In the genomic region with DNA sequence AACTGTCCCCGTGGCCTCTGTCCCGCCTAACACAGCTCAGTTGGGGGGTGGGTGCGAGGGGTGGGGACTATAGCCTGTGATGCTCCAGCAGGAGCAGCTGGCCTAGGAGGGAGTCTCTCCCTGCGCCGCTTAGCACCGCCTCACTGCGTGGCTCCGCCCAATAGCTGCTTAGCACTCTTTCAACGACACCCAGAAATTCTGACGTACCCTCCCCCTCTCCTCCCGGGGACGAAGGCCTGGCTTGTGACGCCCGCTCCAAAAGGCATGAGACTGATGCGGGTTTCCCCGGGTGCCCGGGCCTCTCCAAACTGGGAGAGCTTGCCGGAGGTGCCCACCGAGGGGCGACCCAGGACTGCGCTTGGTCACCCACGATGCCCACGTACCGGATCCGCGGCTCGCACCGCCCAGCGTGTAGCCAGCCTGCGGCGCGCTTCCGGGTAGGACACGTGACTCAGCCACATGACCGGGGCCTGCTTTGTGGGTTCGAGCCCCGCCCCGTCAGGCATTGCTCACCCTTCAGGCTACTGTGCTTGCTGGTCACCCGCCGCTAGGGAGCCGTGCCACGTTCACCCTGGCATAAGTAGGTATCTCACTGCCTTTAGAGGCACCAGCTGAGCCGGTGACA, we compare ENCODE assay signal across 8 mouse cellular contexts. TPM values are rescaled to one million over a fixed set of nuclear protein-coding genes. Genes with fewer than 3 reads are reported as not detected.
DNase-seq lines count a peak whose midpoint lies in the region; ATAC-seq and TF ChIP-seq lines count a peak whose summit lies in the region.

A gene (minus strand): TSS at position 448 of the 625 bp plus-strand sequence.

- peak within 1 kb of the TSS; percentile 93 for H3K27ac ChIP-seq in hindbrain, embryonic 14.5 days

- H3K36me3 ChIP-seq in hindbrain, embryonic 14.5 days (replicated peaks; ENCODE audit: control insufficient read depth, insufficient read depth), result no peaks in the 10 kb centered on the region

- H3K4me2 ChIP-seq in hindbrain, embryonic 14.5 days (replicated peaks), result peak within 1 kb of the TSS; percentile 70

- in situ Hi-C loops in Patski (cut with MboI; ENCODE audit: low pct_unique_long_range_greater_than_20kb), result loop anchor here (10.0 to 25.0 kb wide), 2 partner anchors 195 to 833 kb away; a partner anchor contains a TSS

- WGBS in hindbrain, embryonic 14.5 days, result under 1% methylated on average over 43 of the region's 43 CpGs

- no peak for DNase-seq in Patski (ENCODE audit: low read depth, low spot score)
- DNase-seq in cerebellum, postnatal 14 days, result peak; percentile 86 to 87
- peak; percentile 79 to 81 for DNase-seq in frontal cortex, postnatal 25 days (ENCODE audit: low spot score in 2 of 2)
- peak; percentile 88 for DNase-seq in hindbrain, embryonic 14.5 days (ENCODE audit: low spot score)
- DNase-seq in layer of hippocampus, postnatal 36 days, result peak; percentile 91 to 92
- peak; percentile 92 for DNase-seq in lung, postnatal 36 days
- DNase-seq in retina, postnatal 1 day, result peak; percentile 94
- peak; percentile 86 to 93 for DNase-seq in urinary bladder, adult 18-20 months (ENCODE audit: low spot score in 2 of 2)

- CTCF ChIA-PET in Patski (lab: Charles Lee), result interaction anchor here (1.0 to 1.1 kb wide), 3 partner anchors 9 to 15 kb away, joined by 3 to 5 read pairs (median 3); no protein-coding TSS in a partner anchor

- H3K27me3 ChIP-seq in Patski, result no peaks in the 10 kb centered on the region
- no peaks in the 10 kb centered on the region for H3K27me3 ChIP-seq in hindbrain, embryonic 14.5 days (ENCODE audit: control insufficient read depth, insufficient read depth, low read length)

- H3K4me3 ChIP-seq in hindbrain, embryonic 14.5 days (replicated peaks; ENCODE audit: low read length), result peak within 1 kb of the TSS; percentile 59

- peak; percentile 61 for TF ChIP-seq CTCF in Patski (IDR thresholded peaks at IDR 0.05)

- no peaks in the 10 kb centered on the region for H3K9me3 ChIP-seq in hindbrain, embryonic 14.5 days (ENCODE audit: control insufficient read depth, low read length)

- peak within 1 kb of the TSS; percentile 69 for H3K9ac ChIP-seq in hindbrain, embryonic 14.5 days

- ATAC-seq in Patski, result peak; percentile 94
- ATAC-seq in hindbrain, embryonic 14.5 days (ENCODE audit: low FRiP score), result peak; percentile 97

- POLR2A ChIA-PET in Patski (lab: Charles Lee), result interaction anchor here (0.6 kb wide), 1 partner anchor 9 kb away, joined by 3 read pairs; no protein-coding TSS in a partner anchor

- peaks cover 8% of the 10 kb centered on the region; the same call in 1 of the 2 replicates for H3K4me1 ChIP-seq in hindbrain, embryonic 14.5 days (replicated peaks; ENCODE audit: control insufficient read depth, insufficient read depth, low read length)

RNA-seq across cellular contexts. Expression of the gene that starts here (rescaled TPM):
- polyA plus RNA-seq in Patski (2021), result 44.1 TPM
- 7.8 and 10.0 TPM in 2 replicates for polyA plus RNA-seq in hindbrain, embryonic 14.5 days (2014; fragmentation: Nextera tagmentation; extraction: Ambion mirVana)
- 10 to 100 TPM; 11.4 to 12.2 TPM for total RNA-seq in layer of hippocampus, postnatal 36 days (2021)
